Mouse (Mus musculus): ENCODE results near the gene Eva1b.

Eva1b gene

DNA sequence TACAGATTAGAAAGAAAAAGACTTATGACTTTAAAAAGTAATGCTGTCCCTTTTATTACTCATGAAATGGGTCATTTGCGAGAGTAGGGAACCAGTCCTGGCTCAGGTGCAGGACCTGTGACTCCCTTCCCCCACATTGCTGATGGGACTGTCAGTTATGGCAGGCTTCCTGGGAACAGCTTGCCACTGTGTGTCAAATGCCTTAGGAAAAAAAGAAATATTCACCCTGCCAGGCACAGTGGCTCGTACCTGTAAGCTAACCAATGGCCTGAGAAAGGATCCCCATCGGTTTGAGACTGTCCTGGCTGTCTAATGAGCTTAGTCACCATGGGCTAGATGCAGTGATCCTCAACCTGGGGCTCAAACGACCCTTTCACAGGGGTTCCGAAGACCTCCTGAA is 27.5 kb upstream of the Eva1b start:
- DNase-seq (ENCODE audit: low spot score), result no peak

DNA sequence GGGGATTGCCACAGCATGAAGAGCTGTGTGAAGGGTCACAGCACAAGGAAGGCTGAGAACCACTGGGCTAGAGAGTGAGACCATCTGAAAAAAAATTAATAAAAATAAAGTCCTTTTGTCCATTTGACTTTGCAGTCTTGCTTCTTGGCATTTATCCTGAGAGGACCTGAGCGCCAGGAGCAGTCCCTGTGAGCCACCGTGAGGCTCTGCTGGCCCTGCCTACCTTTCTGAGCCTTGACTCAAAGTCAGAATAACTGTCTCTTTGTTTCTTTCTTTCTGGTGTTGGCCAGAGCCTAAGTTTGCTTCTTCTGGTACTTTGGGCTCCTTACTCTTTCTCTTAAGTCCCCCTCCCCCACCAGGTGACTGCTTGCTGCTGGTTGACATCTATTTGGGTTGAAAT is 27.0 kb upstream of the Eva1b start:
- no peak for DNase-seq (ENCODE audit: low spot score)

DNA sequence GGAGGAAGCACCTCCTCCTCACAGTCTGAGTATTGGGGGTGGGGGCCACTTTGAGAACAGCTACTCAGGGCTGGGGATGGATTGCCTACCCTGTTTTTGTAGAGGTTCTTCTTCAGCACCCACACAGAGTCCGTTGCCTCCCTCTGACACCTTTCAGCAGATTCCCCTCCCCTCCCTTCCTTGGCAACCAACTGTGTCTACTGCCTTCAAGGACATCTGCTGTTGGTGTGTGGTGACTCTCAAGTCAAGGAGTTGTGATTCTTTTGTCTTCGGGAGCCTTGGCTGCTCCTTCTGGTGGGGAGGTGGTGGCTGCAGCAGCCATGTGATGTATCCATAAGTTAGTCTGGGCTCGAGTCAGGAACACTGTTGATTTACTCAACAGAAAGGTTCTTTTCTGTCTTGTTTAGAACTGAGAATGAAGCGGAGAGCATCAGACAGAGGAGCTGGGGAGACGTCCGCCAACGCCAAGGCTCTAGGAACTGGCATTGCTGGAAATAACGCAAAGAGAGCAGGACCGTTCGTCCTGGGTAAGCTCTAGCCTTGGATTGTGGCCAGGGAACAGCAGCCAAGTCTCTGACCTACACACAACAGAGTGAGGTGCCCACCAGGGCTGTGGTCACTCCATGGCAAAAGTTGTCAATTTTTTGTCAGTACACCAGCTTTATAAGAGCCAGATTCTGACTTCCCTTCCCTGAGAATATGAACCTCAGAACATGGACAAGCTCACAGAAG is 24.1 kb upstream of the Eva1b start:
- no peak for DNase-seq (ENCODE audit: low spot score)

DNA sequence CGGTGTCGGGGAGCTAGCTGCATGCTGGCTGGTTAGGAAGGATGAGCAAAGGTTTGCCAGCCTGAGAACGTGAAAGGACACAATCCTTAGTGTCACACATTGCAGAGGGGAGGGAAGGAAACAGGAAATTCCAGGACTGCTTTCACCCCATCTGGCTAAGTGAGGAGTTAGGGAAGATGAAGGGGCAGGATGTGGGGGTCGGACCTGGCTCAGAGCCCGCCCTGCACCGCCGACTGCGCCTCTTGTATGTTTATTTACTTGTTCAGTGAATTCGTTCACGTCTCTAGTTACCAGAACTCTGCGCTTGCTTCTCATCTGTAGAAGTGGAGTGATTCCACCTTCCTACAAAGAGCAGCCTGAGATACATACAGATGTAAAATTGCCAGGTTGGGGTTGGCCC is 17.0 kb upstream of the Eva1b start:
- no peak for DNase-seq (ENCODE audit: low spot score)

DNA sequence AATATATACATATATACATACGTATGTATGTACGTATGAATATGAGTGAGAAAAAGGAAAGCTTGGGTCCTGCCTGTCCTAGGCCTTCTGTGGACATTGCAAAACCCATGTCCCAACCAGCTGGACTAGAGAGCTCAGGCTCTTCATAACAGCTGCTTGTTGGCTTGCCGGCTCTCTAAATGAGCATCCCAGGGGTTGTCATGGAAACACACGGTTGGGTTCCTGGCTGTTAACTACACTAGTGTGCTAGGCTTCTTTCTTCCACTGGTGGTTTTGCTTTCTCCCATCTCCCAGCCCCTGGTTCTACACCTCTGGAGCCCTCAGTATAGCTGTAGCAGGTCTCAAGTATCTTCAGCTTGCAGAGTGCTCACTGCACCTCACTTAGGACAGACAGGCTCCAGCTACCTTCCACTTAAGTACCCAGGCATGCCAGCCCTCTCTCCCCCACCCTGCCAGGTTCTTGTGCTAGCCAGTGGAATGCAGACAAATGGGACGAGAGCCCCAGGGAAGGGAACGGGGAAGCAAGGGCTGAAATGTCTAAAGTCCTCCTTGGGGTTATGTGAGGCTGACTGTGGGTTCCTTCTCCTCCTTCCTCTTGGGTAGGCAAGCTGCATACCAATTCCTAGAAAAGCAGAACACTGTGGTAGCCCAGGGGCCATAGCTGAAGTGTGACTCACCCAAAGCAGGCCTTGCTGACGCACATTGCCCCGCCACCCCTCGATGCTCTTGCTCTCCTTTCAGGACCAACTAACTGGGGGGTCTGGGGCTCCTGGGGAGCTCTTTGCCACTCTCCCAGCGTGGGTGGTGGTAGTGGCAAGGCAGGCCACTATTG is 16.0 kb upstream of the Eva1b start:
- DNase-seq (ENCODE audit: low spot score), result peak; percentile 51

DNA sequence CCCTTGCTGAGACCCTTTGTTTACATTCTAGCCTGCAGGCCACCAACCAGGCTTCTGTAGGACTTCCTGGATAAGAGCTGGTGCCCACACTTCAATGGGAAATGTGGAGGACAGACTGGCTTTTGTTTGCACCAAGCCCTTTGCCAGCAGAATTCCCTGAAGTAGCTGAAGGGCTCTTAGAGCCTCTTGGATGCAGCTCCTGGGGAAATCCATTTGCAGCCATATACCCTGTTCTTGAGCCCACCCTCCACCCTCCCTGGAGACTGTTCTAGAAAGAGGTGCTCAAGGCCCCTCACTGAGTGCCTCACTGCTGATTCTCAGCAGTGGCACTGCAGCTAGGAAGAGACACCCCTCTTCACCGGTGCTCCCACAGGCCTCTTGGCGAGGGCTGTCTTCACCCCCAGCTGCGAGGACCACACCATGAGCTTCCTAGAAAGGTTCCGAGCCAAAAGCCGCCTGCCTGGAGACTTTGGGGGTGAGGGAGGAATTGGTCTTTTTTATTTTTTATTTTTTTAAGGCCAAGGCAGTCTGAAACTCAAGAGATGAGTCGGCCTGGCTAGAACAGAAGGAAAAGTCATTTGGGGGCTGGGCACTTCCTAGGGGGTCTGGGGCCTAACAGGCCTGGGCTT is 14.8 kb upstream of the Eva1b start:
- no peak for DNase-seq (ENCODE audit: low spot score)

DNA sequence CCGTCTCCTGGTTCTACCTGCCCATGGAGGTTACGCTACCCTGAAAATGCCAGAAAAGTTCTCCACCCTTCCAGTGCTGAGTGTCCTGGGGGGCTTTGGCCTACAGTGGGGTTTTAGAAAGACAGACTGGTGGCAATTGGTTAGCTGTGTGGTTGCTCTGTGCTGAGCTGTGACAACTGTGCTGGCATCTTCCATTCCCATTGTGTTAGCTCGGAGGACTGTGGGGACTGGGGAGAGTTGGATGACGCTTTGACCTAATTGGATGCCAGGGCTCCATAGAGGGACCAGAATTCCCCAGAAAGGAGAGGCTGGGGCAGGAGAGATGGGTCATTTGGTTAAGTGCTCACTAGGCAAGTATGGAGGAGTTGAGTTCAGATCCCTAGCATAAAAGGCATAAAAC is 13.3 kb upstream of the Eva1b start:
- no peak for DNase-seq (ENCODE audit: low spot score)

DNA sequence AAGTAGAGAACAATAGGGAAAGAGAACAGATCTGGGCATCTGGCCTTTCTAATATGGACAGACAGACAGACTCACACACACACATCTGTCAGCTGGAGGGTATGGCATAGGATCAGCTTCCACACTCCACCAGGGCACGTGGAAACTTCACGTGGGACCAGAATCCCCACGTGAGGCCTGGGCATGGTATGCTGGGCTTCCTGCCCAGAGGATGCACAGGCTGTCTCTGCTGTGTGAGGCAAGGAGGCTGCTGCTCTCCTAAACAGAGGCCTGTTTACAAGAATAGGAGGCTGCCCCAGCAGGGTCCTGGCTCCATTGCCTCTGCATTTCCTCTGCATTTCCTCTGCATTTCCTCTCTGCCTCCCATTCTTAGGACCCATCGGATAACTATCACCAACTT is 12.9 kb upstream of the Eva1b start:
- DNase-seq (ENCODE audit: low spot score), result no peak

DNA sequence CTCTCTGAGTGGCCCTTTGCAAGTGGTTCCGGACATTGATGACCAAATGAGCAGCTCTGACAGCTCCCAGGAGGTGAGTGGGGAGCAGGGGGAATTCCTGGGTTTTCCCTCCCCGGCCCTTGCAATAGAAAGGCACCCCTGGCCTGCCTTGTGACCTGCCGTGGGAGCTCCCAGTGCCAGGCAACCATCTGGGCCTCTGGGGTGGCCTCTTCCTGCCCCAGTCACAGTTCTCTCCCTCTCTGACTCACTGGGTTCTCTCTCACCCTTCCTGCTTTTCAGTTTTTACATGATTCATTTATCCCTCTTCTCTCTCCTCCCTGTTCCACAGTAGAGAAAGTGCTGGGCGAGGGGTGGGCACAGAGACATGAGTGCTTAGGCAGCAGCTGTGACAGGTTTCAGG is 9.8 kb upstream of the Eva1b start:
- DNase-seq (ENCODE audit: low spot score), result no peak

DNA sequence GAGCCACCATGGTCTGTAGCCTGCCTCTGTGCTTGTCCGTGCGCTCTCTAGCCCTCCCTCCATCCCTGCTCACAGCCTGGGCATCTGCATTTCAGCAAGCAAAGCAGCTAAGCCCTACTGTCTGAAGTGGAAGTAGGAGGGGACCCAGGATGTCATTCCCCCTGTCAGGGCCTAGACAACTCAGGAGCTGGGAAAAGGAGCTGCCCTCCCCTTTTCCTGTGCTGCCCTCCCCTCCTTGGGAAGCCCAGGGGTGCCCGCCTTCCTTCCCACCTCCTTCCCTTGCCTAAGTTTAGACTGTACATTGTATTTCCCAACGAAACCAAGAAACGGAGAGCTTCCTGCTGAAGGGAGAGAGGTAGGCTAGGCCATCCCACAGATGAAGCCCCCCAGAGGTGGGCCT is 6.5 kb upstream of the Eva1b start:
- DNase-seq (ENCODE audit: low spot score), result no peak

DNA sequence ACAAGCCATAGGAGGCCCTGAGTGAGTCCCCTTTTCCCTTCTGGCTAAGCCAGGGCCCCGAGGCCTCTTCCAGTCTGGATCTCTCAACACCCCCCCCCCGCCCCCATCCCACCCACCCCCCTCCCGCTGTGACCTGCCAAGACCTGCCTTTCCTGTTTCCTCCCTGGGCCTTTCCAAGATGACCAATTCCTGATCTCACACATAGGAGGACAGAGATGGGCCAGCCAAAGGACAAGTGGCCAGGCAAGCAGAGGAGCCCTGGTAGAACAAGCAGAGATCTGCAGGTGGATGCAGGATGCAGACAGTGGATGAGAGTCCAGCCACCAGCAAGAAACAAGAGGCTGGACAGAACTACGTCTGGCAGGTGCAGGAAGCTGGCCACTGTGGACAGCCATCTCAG is 2.1 kb upstream of the Eva1b start:
- DNase-seq (ENCODE audit: low spot score), result no peak

DNA sequence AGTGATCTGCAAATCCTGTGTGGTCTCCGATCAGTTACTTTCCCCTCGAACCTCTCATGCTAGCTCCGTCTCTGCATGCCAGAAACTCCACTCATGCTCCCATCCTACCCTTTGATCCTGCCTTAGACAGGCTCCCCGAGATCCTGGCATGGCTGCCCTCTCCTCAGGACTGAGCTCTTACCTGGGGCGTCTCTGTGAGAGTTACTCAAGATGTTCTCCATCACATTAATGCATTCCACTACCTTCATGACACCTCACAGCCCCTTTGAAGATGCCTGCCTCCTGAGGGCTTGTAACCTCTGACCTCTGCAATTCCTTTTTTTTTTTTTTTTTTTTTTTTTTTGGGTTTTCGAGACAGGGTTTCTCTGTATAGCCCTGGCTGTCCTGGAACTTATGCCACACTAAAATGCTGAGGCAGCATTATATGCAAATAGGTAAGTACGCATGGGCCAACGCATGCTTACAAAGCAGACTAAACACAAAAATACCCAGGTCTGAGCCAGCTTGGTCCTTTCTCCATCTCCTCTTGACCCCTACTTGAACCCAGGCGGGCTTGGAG is 491 bp upstream of the Eva1b start:
- no peak for DNase-seq (ENCODE audit: low spot score)

DNA sequence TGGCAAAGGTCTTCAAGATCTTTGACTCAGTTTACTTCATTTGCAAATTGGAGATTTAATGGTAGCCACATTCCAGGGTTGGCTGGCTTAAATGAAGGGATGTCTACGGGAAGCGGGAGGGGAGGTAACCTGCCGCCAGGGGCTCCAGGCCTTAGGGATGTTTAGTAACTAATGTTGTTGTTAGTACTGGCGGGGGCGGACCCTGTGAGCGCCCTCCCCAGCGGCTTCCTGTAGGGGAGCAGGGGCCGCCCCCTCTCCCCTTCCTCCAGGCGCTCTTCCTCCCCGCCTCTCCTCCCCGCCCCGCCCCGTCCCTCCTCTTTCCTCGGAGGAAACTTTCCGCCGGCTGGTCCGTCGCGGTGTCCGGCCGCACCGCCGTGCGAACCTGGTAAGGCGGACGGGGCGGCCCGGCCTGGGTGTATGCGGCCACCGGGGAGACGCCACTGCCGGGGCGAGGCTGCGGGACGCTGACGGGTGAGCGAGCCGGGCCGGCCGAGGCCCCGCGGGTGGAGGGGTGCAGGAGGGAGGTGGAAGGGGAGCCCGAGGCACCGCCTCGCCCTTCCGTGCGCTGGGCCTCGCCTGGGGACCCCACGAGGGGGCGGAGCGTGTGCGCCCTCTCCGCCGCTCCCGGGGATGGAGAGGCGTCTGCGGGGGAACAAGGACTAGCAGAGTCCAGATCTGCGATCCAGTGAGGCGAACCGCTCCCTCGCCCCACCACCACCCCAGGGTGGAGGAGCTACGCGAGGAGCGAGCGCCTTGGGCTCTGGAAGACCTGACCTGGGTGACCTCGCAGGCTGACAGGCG is 817 bp downstream of the Eva1b start:
- peak; percentile 70 for DNase-seq (ENCODE audit: low spot score)

DNA sequence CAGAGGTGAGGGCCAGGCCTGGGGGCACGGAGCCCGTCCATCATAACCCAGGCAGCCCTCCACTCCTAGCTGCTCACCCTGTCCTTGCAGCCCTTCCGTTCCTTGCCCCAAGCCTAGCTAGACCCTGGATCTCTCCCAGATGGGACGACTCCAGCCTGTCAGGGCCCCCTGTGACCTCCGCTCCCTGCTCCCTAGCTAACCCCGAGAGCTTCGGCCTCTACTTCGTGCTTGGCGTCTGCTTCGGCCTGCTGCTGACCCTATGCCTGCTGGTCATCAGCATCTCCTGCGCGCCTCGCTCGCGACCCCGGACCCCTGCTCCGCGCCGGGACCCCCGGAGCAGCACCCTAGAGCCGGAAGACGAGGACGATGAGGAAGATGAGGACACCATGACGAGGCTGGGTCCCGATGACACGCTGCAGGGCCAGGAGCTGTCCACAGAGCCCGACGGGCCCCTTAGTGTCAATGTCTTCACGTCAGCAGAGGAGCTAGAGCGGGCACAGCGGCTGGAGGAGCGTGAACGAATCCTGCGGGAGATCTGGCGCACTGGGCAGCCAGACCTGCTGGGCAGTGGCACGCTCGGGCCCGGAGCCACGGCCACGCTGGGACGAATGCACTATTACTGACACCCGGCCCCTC is 1.6 kb downstream of the Eva1b start:
- no peak for DNase-seq (ENCODE audit: low spot score)

DNA sequence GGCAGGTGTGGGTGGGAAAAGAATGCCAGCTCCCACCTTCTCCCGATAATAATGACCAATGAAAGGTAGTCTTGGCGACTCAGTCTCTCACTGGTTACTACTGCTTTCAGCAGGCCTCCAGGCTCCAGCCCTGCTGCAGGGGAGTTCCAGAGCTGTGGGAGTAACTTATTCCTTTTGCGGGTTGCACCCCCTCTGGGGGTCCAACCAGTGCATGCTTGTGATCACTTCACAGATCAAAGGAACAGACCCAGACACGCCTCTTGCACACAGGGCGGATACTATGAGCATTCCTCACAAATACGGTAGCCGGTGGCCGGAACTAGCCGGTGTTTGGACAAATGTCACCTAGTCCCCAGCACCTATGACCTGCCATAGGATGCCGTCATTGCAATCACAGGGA is 2.3 kb downstream of the Eva1b start:
- no peak for DNase-seq (ENCODE audit: low spot score)

DNA sequence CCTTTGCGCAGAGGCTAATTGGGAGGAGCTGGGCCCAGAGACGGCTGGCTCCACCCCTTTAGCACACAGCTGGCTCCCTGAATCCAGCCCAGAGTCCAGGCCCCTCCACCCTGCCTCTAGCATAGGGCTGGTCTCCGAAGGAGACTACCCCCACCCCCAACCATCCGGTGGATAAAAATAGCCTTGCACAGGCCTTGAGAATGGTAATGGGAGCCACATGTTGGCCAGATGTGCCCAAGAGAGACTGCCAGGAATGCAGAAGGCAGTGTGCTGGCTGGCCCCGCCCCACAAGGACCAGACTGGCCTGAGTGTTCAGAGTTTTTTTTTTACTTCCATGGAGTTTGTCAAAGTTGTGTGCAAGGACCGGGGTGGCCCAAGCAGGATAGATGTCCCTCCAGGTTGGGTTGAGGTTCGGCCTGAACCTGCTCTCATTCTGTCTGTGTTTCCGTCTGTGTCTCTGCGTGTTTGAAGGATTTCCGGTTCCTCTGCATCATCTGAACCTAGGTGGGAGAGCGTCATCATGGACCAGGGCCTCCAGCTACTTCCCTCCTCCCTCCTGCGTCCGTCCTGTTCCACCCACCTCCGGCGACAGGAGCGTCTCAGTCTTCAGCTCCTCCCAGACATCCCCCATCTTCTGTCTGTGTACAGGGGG is 2.9 kb downstream of the Eva1b start:
- DNase-seq (ENCODE audit: low spot score), result peak; percentile 71

DNA sequence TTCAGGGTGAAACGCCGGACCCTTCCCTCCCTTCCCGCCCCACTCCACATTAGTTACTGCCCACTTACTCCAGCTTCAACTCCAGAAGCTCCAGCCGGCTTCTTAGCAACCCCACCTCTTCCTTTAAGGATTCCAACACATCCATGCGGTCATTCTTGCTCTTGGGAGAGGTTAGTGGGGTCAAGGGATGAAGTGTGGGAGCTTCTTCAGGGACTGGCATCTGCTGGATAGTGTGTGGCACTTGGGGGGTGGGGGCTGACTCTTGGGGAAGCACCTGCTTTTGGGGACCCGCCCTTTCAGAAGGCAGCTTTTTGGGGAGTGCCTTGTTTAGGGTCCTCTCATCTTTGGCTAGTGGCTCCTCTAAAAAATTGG is 3.4 kb downstream of the Eva1b start:
- no peak for DNase-seq (ENCODE audit: low spot score)

DNA sequence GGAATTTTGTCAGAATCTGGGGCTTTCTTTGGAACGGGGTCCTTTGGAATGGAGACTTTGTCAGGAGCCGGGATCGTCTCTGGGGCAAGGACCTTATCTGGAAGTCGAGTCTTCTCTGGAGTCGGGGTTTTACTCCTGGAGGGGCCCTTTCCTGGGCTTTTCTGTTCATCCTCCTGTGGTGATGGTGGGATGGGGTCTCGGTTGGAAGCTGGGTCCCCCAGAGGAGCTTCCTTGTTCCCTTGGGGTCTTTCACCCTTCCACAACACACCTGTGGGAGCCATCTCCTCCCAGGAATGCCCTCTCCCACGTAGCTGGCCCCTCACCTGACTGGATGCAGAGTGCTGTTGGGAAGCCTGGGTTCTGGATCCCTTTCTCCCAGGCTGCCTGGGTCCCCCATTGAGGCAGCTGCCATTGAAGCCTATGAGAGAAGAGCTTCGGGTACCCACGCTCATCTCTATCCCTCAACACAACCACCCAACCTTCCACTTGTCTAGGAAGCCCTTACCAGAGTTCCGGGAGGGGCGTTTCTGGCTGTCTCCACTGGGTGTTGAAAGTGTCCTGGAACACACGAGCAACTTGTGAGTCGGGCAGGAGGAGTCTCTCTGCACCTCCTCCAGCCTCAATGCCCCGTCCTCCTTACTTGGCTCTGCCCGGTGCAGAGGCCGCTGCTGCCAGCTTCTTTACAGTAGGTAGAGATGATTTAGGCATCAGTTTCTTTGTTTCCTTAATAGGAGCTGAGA is 4.3 kb downstream of the Eva1b start:
- DNase-seq (ENCODE audit: low spot score), result no peak

DNA sequence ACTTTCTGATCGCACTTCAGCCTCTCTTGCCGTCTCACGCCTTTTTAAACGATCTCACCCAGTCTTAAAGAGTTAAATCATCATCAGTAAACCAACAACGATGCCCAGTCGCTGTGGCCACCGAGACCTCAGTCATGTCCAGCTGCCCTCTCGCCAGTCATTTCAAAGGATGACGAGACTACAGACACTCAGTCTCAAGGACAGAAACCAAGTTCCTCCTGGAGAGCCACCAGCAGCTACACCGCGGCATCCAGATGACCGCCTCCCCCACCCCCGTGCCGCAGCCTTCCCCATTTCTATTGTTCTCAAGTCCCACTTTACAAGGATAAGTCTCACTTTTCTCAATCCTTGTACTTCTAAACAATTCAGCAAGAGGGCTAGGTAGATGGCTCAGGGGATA is 5.3 kb downstream of the Eva1b start:
- no peak for DNase-seq (ENCODE audit: low spot score)

DNA sequence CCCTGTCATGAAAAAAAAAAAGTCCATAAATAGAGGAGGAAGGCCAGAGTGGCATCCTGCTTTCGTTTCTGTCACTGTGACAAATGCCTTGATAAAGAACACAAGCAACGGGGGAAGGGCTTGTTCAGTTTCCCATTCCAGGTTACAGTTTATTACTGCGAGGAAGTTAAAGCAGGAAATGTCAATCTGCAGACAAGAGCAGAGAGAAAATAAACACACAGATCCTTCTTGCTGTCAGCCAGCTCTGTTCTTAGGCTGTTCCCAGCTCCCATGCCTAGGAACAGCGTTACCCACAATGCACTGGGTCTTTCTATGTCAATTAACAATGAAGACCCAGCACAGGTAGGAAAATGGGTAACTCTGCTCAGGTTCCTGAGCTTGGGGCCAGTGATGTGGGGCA is 7.6 kb downstream of the Eva1b start:
- DNase-seq (ENCODE audit: low spot score), result no peak

All from urinary bladder, postnatal 14 days (tissue).